Mouse (Mus musculus): ENCODE results near the gene Hyal1. TPM values are rescaled to one million over a fixed set of nuclear protein-coding genes. Genes with fewer than 3 reads are reported as not detected.

Hyal1 gene
- 3.3 and 5.6 TPM in 2 replicates for polyA plus RNA-seq (2012; rRNA removed)

- DNase-seq (ENCODE audit: low read depth) = peak; percentile 92
- TF ChIP-seq CTCF (IDR thresholded peaks at IDR 0.05; ENCODE audit: borderline replicate concordance, extremely low read depth, insufficient read depth, insufficient read length) (no peak), POLR2A (IDR thresholded peaks at IDR 0.05; ENCODE audit: borderline replicate concordance, extremely low read depth, insufficient read depth, insufficient read length, poor library complexity, severe bottlenecking) (no peak)
Measured at GRCm38 (mm10) chr9:107576357-107577107, at the start of gene Hyal1. TSS of gene Hyal1 (plus strand) at chr9:107576927.

- peak; percentile 99 for DNase-seq (ENCODE audit: low read depth)
- TF ChIP-seq CTCF (IDR thresholded peaks at IDR 0.05; ENCODE audit: borderline replicate concordance, extremely low read depth, insufficient read depth, insufficient read length) = peak; percentile 32; the same call in 1 of the 2 replicates
- peak; percentile 72 for TF ChIP-seq POLR2A (IDR thresholded peaks at IDR 0.05; ENCODE audit: borderline replicate concordance, extremely low read depth, insufficient read depth, insufficient read length, poor library complexity, severe bottlenecking)
Measured at GRCm38 (mm10) chr9:107533791-107534407, 42.8 kb upstream of the Hyal1 start, which contains the start of gene Tmem115. TSS of gene Tmem115 (plus strand) at chr9:107533945.

GRCm38 (mm10) chr9:107534408-107535202 is 42.1 kb upstream of the Hyal1 start:
- TF ChIP-seq CTCF (IDR thresholded peaks at IDR 0.05; ENCODE audit: borderline replicate concordance, extremely low read depth, insufficient read depth, insufficient read length) = no peak
- TF ChIP-seq POLR2A (IDR thresholded peaks at IDR 0.05; ENCODE audit: borderline replicate concordance, extremely low read depth, insufficient read depth, insufficient read length, poor library complexity, severe bottlenecking) = no peak
- DNase-seq (ENCODE audit: low read depth) = no peak

- DNase-seq (ENCODE audit: low read depth) = no peak
- TF ChIP-seq CTCF (IDR thresholded peaks at IDR 0.05; ENCODE audit: borderline replicate concordance, extremely low read depth, insufficient read depth, insufficient read length) (no peak), POLR2A (IDR thresholded peaks at IDR 0.05; ENCODE audit: borderline replicate concordance, extremely low read depth, insufficient read depth, insufficient read length, poor library complexity, severe bottlenecking) (no peak)
Measured at GRCm38 (mm10) chr9:107538231-107538630, 38.5 kb upstream of the Hyal1 start.

GRCm38 (mm10) chr9:107538711-107539110 is 38.0 kb upstream of the Hyal1 start:
- no peak for DNase-seq (ENCODE audit: low read depth)
- TF ChIP-seq CTCF (IDR thresholded peaks at IDR 0.05; ENCODE audit: borderline replicate concordance, extremely low read depth, insufficient read depth, insufficient read length) (no peak), POLR2A (IDR thresholded peaks at IDR 0.05; ENCODE audit: borderline replicate concordance, extremely low read depth, insufficient read depth, insufficient read length, poor library complexity, severe bottlenecking) (no peak)

- TF ChIP-seq CTCF (IDR thresholded peaks at IDR 0.05; ENCODE audit: borderline replicate concordance, extremely low read depth, insufficient read depth, insufficient read length) = no peak
- no peak for TF ChIP-seq POLR2A (IDR thresholded peaks at IDR 0.05; ENCODE audit: borderline replicate concordance, extremely low read depth, insufficient read depth, insufficient read length, poor library complexity, severe bottlenecking)
- DNase-seq (ENCODE audit: low read depth) = no peak
Measured at GRCm38 (mm10) chr9:107539940-107540339, 36.8 kb upstream of the Hyal1 start.

GRCm38 (mm10) chr9:107540420-107540819 is 36.3 kb upstream of the Hyal1 start:
- no peak for DNase-seq (ENCODE audit: low read depth)
- TF ChIP-seq CTCF (IDR thresholded peaks at IDR 0.05; ENCODE audit: borderline replicate concordance, extremely low read depth, insufficient read depth, insufficient read length) (no peak), POLR2A (IDR thresholded peaks at IDR 0.05; ENCODE audit: borderline replicate concordance, extremely low read depth, insufficient read depth, insufficient read length, poor library complexity, severe bottlenecking) (no peak)

- no peak for TF ChIP-seq POLR2A (IDR thresholded peaks at IDR 0.05; ENCODE audit: borderline replicate concordance, extremely low read depth, insufficient read depth, insufficient read length, poor library complexity, severe bottlenecking)
- DNase-seq (ENCODE audit: low read depth) = no peak
Measured at GRCm38 (mm10) chr9:107541005-107541404, 35.7 kb upstream of the Hyal1 start.

- DNase-seq (ENCODE audit: low read depth) = peak; percentile 98
- TF ChIP-seq CTCF (IDR thresholded peaks at IDR 0.05; ENCODE audit: borderline replicate concordance, extremely low read depth, insufficient read depth, insufficient read length) = no peak
- peak; percentile 16; the same call in 1 of the 2 replicates for TF ChIP-seq POLR2A (IDR thresholded peaks at IDR 0.05; ENCODE audit: borderline replicate concordance, extremely low read depth, insufficient read depth, insufficient read length, poor library complexity, severe bottlenecking)
Measured at GRCm38 (mm10) chr9:107541474-107542351, 35.0 kb upstream of the Hyal1 start, which contains the start of the genes Cyb561d2 and Nprl2. TSS of gene Cyb561d2 (minus strand) at chr9:107542193. TSS of gene Nprl2 (plus strand) at chr9:107542226.

GRCm38 (mm10) chr9:107542352-107542686 is 34.4 kb upstream of the Hyal1 start:
- DNase-seq (ENCODE audit: low read depth) = no peak
- no peak for TF ChIP-seq CTCF (IDR thresholded peaks at IDR 0.05; ENCODE audit: borderline replicate concordance, extremely low read depth, insufficient read depth, insufficient read length)
- TF ChIP-seq POLR2A (IDR thresholded peaks at IDR 0.05; ENCODE audit: borderline replicate concordance, extremely low read depth, insufficient read depth, insufficient read length, poor library complexity, severe bottlenecking) = no peak
